Mouse (Mus musculus) CH12.LX (cell line): ENCODE data around the gene Mipep. TPM values are rescaled to one million over a fixed set of nuclear protein-coding genes. Genes with fewer than 3 reads are reported as not detected.

Source experiments
- DNase-seq: peaks from one replicate; pipeline ENCODE4 v3.0.0-alpha.2; 2013; ENCODE audit errors: extremely low read depth
- H3K27ac ChIP-seq: 2 replicates; pipeline ENCODE4 v1.5.1; 2012; ENCODE audit warnings: low read depth, mild to moderate bottlenecking, control low read depth, moderate library complexity; ENCODE audit not compliant: insufficient read depth
- H3K27me3 ChIP-seq: replicated peaks from 2 replicates; pipeline ENCODE3; 2012; ENCODE audit warnings: inconsistent platforms
- H3K36me3 ChIP-seq, 2 experiments: replicated peaks in 1 of 2; 2 replicates each; pipeline versions ENCODE3 to v1.6.1; 2012; ENCODE audit warnings: inconsistent platforms in 1 of 2, low read length in 1 of 2, mild to moderate bottlenecking in 1 of 2, mixed read lengths in 1 of 2, moderate library complexity in 1 of 2; ENCODE audit not compliant: control insufficient read depth in 1 of 2, insufficient read depth in 1 of 2
- H3K4me1 ChIP-seq, 2 experiments: 2 replicates each; pipeline ENCODE4 v1.6.1; 2012; ENCODE audit warnings: inconsistent platforms in 1 of 2, moderate library complexity in 1 of 2; ENCODE audit not compliant: insufficient read depth in 2 of 2, control insufficient read depth in 1 of 2
- H3K4me2 ChIP-seq: 2 replicates; pipeline ENCODE4 v1.6.1; 2012; ENCODE audit warnings: low read depth, mild to moderate bottlenecking, control low read depth; ENCODE audit not compliant: poor library complexity, insufficient read depth, severe bottlenecking
- H3K4me3 ChIP-seq, 3 experiments: fragments of 150-350 bp in 1 of 3; sonication (generic) in 1 of 3; replicated peaks in 1 of 3; 2 replicates each; pipeline versions ENCODE3 to v1.5.1; 2011 to 2012; ENCODE audit warnings: low read depth in 2 of 3, low read length in 2 of 3, mild to moderate bottlenecking in 2 of 3, moderate library complexity in 2 of 3, control low read depth in 1 of 3, improper control_type of control experiment in 1 of 3, inconsistent platforms in 1 of 3, mixed read lengths in 1 of 3; ENCODE audit not compliant: poor library complexity in 1 of 3
- H3K79me2 ChIP-seq: replicated peaks from 2 replicates; pipeline ENCODE4 v1.6.1; 2012; ENCODE audit warnings: mild to moderate bottlenecking, moderate library complexity; ENCODE audit not compliant: control insufficient read depth, poor library complexity, insufficient read depth, severe bottlenecking; ENCODE audit errors: extremely low read depth
- H3K9ac ChIP-seq: 2 replicates; pipeline ENCODE4 v1.6.1; 2012; ENCODE audit warnings: low read depth, mild to moderate bottlenecking, control low read depth, moderate library complexity; ENCODE audit not compliant: insufficient read depth
- H3K9me3 ChIP-seq: replicated peaks from 2 replicates; pipeline ENCODE3; 2012; ENCODE audit warnings: low read length, inconsistent platforms, mixed read lengths
- BHLHE40 ChIP-seq: IDR thresholded peaks from 2 replicates; pipeline ENCODE4 v1.6.1; 2011; ENCODE audit warnings: mild to moderate bottlenecking, low read depth, low read length, improper control_type of control experiment
- CHD1 ChIP-seq: IDR thresholded peaks from 2 replicates; pipeline ENCODE4 v1.6.1; 2012; ENCODE audit warnings: low read depth, low read length, improper control_type of control experiment, inconsistent platforms
- CHD2 ChIP-seq: IDR thresholded peaks from 2 replicates; pipeline ENCODE4 v1.6.1; 2011; ENCODE audit warnings: low read length, improper control_type of control experiment
- CTCF ChIP-seq, 2 experiments: IDR thresholded peaks in 1 of 2; conservative IDR thresholded peaks in 1 of 2; 2 replicates each; pipeline ENCODE4 v1.5.1; 2011 to 2012; ENCODE audit warnings: low read depth in 2 of 2, low read length in 2 of 2, improper control_type of control experiment in 1 of 2, inconsistent platforms in 1 of 2, mild to moderate bottlenecking in 1 of 2, moderate library complexity in 1 of 2
- ELF1 ChIP-seq: IDR thresholded peaks from 2 replicates; pipeline ENCODE4 v1.6.1; 2014; ENCODE audit warnings: low read depth, mild to moderate bottlenecking, inconsistent platforms, low read length, improper control_type of control experiment
- EP300 ChIP-seq: IDR thresholded peaks from 2 replicates; pipeline ENCODE4 v1.6.1; 2011; ENCODE audit warnings: low read length, improper control_type of control experiment
- ETS1 ChIP-seq: conservative IDR thresholded peaks from 2 replicates; pipeline ENCODE4 v1.6.1; 2012; ENCODE audit warnings: low read depth, mild to moderate bottlenecking, inconsistent platforms, low read length, improper control_type of control experiment, moderate library complexity
- IRF4 ChIP-seq: IDR thresholded peaks from 2 replicates; pipeline ENCODE4 v1.6.1; 2014; ENCODE audit warnings: low read depth, mild to moderate bottlenecking, inconsistent platforms, low read length, improper control_type of control experiment
- MAFK ChIP-seq: IDR thresholded peaks from 2 replicates; pipeline ENCODE4 v1.6.1; 2011; ENCODE audit warnings: low read length, improper control_type of control experiment; ENCODE audit not compliant: insufficient replicate concordance
- MAX ChIP-seq: IDR thresholded peaks from 2 replicates; pipeline ENCODE4 v1.6.1; 2011; ENCODE audit warnings: low read length, improper control_type of control experiment
- MAZ ChIP-seq: IDR thresholded peaks from 2 replicates; pipeline ENCODE4 v1.6.1; 2012; ENCODE audit warnings: low read depth, mild to moderate bottlenecking, inconsistent platforms, low read length, improper control_type of control experiment, moderate library complexity
- MEF2A ChIP-seq: IDR thresholded peaks from 2 replicates; pipeline ENCODE4 v1.6.1; 2014; ENCODE audit warnings: low read depth, mild to moderate bottlenecking, inconsistent platforms, low read length, improper control_type of control experiment, borderline replicate concordance
- MXI1 ChIP-seq: IDR thresholded peaks from 2 replicates; pipeline ENCODE4 v1.6.1; 2011; ENCODE audit warnings: mild to moderate bottlenecking, low read depth, low read length, improper control_type of control experiment
- NRF1 ChIP-seq: IDR thresholded peaks from 2 replicates; pipeline ENCODE4 v1.6.1; 2014; ENCODE audit warnings: low read depth, mild to moderate bottlenecking, inconsistent platforms, low read length, improper control_type of control experiment, moderate library complexity
- PAX5 ChIP-seq: IDR thresholded peaks from 2 replicates; pipeline ENCODE4 v1.6.1; 2012; ENCODE audit warnings: low read length, inconsistent platforms, mixed read lengths
- POLR2A ChIP-seq: IDR thresholded peaks from 2 replicates; pipeline ENCODE4 v1.6.1; 2011; ENCODE audit warnings: low read depth, mild to moderate bottlenecking, improper control_type of control experiment, low read length
- RAD21 ChIP-seq: IDR thresholded peaks from 2 replicates; pipeline ENCODE4 v1.6.1; 2011; ENCODE audit warnings: low read depth, mild to moderate bottlenecking, low read length, improper control_type of control experiment, moderate library complexity
- RCOR1 ChIP-seq: conservative IDR thresholded peaks from 2 replicates; pipeline ENCODE4 v1.6.1; 2012; ENCODE audit warnings: low read depth, mild to moderate bottlenecking, inconsistent platforms, low read length, improper control_type of control experiment
- SIN3A ChIP-seq: IDR thresholded peaks from 2 replicates; pipeline ENCODE4 v1.6.1; 2012; ENCODE audit warnings: low read length, improper control_type of control experiment, inconsistent platforms
- SMC3 ChIP-seq: IDR thresholded peaks from 2 replicates; pipeline ENCODE4 v1.6.1; 2011; ENCODE audit warnings: low read depth, low read length, improper control_type of control experiment
- TBP ChIP-seq: conservative IDR thresholded peaks from 2 replicates; pipeline ENCODE4 v1.6.1; 2011; ENCODE audit warnings: low read depth, low read length, improper control_type of control experiment
- TCF12 ChIP-seq: IDR thresholded peaks from 2 replicates; pipeline ENCODE4 v1.6.1; 2014; ENCODE audit warnings: low read depth, mild to moderate bottlenecking, inconsistent platforms, low read length, improper control_type of control experiment
- UBTF ChIP-seq: IDR thresholded peaks from 2 replicates; pipeline ENCODE4 v1.6.1; 2012; ENCODE audit warnings: low read depth, mild to moderate bottlenecking, inconsistent platforms, low read length, improper control_type of control experiment, moderate library complexity
- ZC3H11A ChIP-seq: IDR thresholded peaks from 2 replicates; pipeline ENCODE4 v1.6.1; 2012; ENCODE audit warnings: low read depth, mild to moderate bottlenecking, inconsistent platforms, low read length, improper control_type of control experiment
- ZKSCAN1 ChIP-seq: IDR thresholded peaks from 2 replicates; pipeline ENCODE4 v1.6.1; 2012; ENCODE audit warnings: low read depth, inconsistent platforms, low read length, improper control_type of control experiment, borderline replicate concordance
- ZNF384 ChIP-seq: IDR thresholded peaks from 2 replicates; pipeline ENCODE4 v1.6.1; 2012; ENCODE audit warnings: low read depth, low read length, improper control_type of control experiment, inconsistent platforms
- dilution Hi-C: fragments of 300-500 bp; cut with MboI; formaldehyde crosslinking; loops from 2 replicates; pipeline ENCODE4 v1.14.3; 2020; ENCODE audit warnings: low sequenced_read_pairs; ENCODE audit not compliant: extremely low pct_unique_long_range_greater_than_20kb, extremely low pct_ligation_motif_present
- in situ Hi-C: fragments of 300-500 bp; cut with MboI; formaldehyde crosslinking; loops from 3 replicates; pipeline ENCODE4 v1.14.3; 2019; ENCODE audit warnings: low sequenced_read_pairs, low pct_ligation_motif_present, low pct_unique_long_range_greater_than_20kb, mixed read lengths
- polyA plus RNA-seq: library from polyadenylated mRNA; unstranded; fragments of >175 nt; gene quantifications from 2 replicates; pipeline ENCODE4 v1.2.1, GENCODE M21; 2012; ENCODE audit warnings: low read depth; ENCODE audit not compliant: insufficient read length
- total RNA-seq, 2 experiments: library from RNA; depleted of rRNA; stranded (reverse); fragments of 300-350 nt in 1 of 2; fragments of >200 nt in 1 of 2; gene quantifications; 2 replicates each; pipeline ENCODE4 v1.2.3; 2012 to 2014

The Mipep gene
- total and polyA plus RNA-seq, 3 experiments: 33.1 to 37.2 (median 36.6) TPM

- peak; percentile 91 for DNase-seq
- Histone ChIP-seq H3K27me3 (no peaks in the 10 kb centered on the region), H3K4me1 (peaks cover 28 to 81% of the 10 kb centered on the region in 2 experiments), H3K79me2 (peaks cover 25% of the 10 kb centered on the region), H3K9me3 (no peaks in the 10 kb centered on the region), H3K9ac (peak overlapping the region; percentile 69), H3K4me2 (peak overlapping the region; percentile 35), H3K27ac (peak overlapping the region; percentile 99), H3K4me3 (peak overlapping the region in 2 of 3 experiments; percentile 12 to 26), H3K36me3 (peaks cover 1 to 8% of the 10 kb centered on the region in 2 experiments)
- dilution Hi-C loops: no loop called here
- TF ChIP-seq EP300 (peak; percentile 91), TCF12 (peak; percentile 87), MAFK (peak; percentile 70; the same call in 1 of the 2 replicates), MAX (peak; percentile 64), UBTF (peak; percentile 67; the same call in 1 of the 2 replicates), RCOR1 (peak; percentile 87; the same call in 1 of the 2 replicates), ZNF384 (peak; percentile 17; the same call in 1 of the 2 replicates), RAD21 (peak; percentile 31), IRF4 (peak; percentile 86), MEF2A (peak; percentile 90), PAX5 (no peak), NRF1 (no peak), MAZ (peak; percentile 78), SMC3 (peak; percentile 28), ELF1 (peak; percentile 77), ETS1 (peak; percentile 86), MXI1 (peak; percentile 75), ZKSCAN1 (no peak), CHD2 (peak; percentile 77; the same call in 1 of the 2 replicates), POLR2A (peak; percentile 60; the same call in 1 of the 2 replicates), CHD1 (no peak), BHLHE40 (peak; percentile 73), ZC3H11A (no peak), CTCF (conservative IDR thresholded peaks at IDR 0.05 in 1 of 2, IDR thresholded peaks at IDR 0.05 in 1 of 2; ENCODE audit: low read depth in 2 of 2, low read length in 2 of 2) (peak in 1 of 2 experiments; percentile 47; a peak in 2 of 4 replicates), SIN3A (peak; percentile 62; the same call in 1 of the 2 replicates), TBP (peak; percentile 61; the same call in 1 of the 2 replicates)
- in situ Hi-C loops: loop anchor here (25.0 kb wide), 1 partner anchor 474 kb away; the partner anchor contains the start of genes Gm49336, Mtmr6 and Nupl1
Measured at GRCm38 (mm10) chr14:60736591-60737192, 47.7 kb upstream of the Mipep start.
